Mouse (Mus musculus) brain, embryonic 14.5 days (tissue): ENCODE measurements at regions not wholly inside any gene's neighbourhood (a gene's known extent, or its start where the extent isn't known, plus 50 kb on each side); places are given as distances from the start of the nearest gene placed in this dataset.

Experiments
- CTCF ChIP-seq: fragments of 200-500 bp; IDR thresholded peaks from 2 replicates; pipeline ENCODE4 v1.5.1; 2012; ENCODE audit warnings: inconsistent platforms, mild to moderate bottlenecking, moderate library complexity, borderline replicate concordance; ENCODE audit not compliant: insufficient read depth, insufficient read length; ENCODE audit errors: extremely low read depth
- POLR2A ChIP-seq: fragments of 200-500 bp; IDR thresholded peaks from 2 replicates; pipeline ENCODE4 v1.6.1; 2012; ENCODE audit warnings: mild to moderate bottlenecking, inconsistent platforms, borderline replicate concordance; ENCODE audit not compliant: poor library complexity, insufficient read depth, insufficient read length, severe bottlenecking; ENCODE audit errors: extremely low read depth

GRCm38 (mm10) chr2:137654296-137654695, 537.9 kb upstream of the Jag1 start:
- TF ChIP-seq CTCF = no peak
- no peak for TF ChIP-seq POLR2A
